Mouse (Mus musculus): ENCODE data around the gene Efcc1.

DNA sequence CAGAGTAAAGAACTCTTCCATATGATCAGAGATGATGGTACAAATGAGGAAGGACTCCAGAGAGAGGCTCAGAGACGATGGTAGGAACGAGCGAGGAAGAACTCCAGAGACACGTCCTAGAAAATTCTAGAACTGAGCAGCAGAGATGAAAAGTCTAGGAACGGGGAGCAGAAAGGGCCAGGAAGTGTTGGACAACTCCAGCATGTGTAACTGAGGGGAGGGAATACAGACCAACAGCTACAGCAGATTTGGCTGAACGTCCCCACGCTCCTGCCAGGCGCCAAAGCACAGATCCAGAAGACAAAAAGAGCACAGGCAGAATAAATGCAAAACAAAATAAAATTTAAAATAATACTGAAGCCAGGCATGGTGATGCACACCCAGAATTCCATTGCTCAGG is 26.2 kb downstream of the Efcc1 start:
- TF ChIP-seq CTCF (IDR thresholded peaks at IDR 0.05; ENCODE audit: low read depth) (no peak), EP300 (IDR thresholded peaks at IDR 0.05; ENCODE audit: low read depth) (no peak)
